Comparison of ENCODE assay signal across 18 mouse cellular contexts in genomic region chr2:113016236-113016635, GRCm38 (mm10).
DNase-seq lines count a peak whose midpoint lies in the region; ATAC-seq lines count a peak whose summit lies in the region.
"Had no signal": no experiment of that assay in that cellular context is flagged by ENCODE, and none has a peak within 500 bp of the region (broad histone marks: within the 10 kb centered on the region; RNA-seq: fewer than 3 reads in every experiment).

No protein-coding gene starts in this region.

- peak; percentile 81 for ATAC-seq in cerebellum, adult (ENCODE audit: insufficient number of reproducible peaks, low FRiP score, low TSS enrichment)
- ATAC-seq in heart, embryonic 11.5 days (replicated peaks; ENCODE audit: insufficient number of reproducible peaks, low FRiP score, low TSS enrichment), result no peak
- ATAC-seq: intestine, postnatal 0 days; liver, postnatal 0 days had no signal

- no peak overlapping the region for H3K4me3 ChIP-seq in heart, embryonic 11.5 days (ENCODE audit: low read depth, low read length)
- H3K4me3 ChIP-seq: embryonic facial prominence, embryonic 15.5 days; hindbrain, embryonic 10.5 days; layer of hippocampus, adult 2 months; limb, embryonic 10.5 days; myocyte had no signal

- H3K4me2 ChIP-seq in heart, embryonic 11.5 days, result no peak overlapping the region
- H3K4me2 ChIP-seq: embryonic facial prominence, embryonic 15.5 days had no signal

- WGBS in heart, embryonic 11.5 days (ENCODE audit: insufficient replicate concordance), result 81% methylated on average over 2 of the region's 2 CpGs

- no peak overlapping the region for H3K9ac ChIP-seq in heart, embryonic 11.5 days (ENCODE audit: low read depth, low read length)
- H3K9ac ChIP-seq: embryonic facial prominence, embryonic 15.5 days; liver, postnatal 0 days had no signal

- no peaks in the 10 kb centered on the region for H3K36me3 ChIP-seq in heart, embryonic 11.5 days (ENCODE audit: control insufficient read depth, insufficient read depth, low read length)
- H3K36me3 ChIP-seq: embryonic facial prominence, embryonic 15.5 days; hindbrain, embryonic 10.5 days; limb, embryonic 10.5 days had no signal

- no peaks in the 10 kb centered on the region for H3K4me1 ChIP-seq in heart, embryonic 11.5 days (ENCODE audit: control insufficient read depth, insufficient read depth, low read length)
- H3K4me1 ChIP-seq: embryonic facial prominence, embryonic 15.5 days; hindbrain, embryonic 10.5 days; limb, embryonic 10.5 days had no signal

- peak; percentile 26 to 56 for DNase-seq in layer of hippocampus, postnatal 14 days (ENCODE audit: low spot score in 2 of 2)
- DNase-seq in layer of hippocampus, adult 11-12 months (ENCODE audit: low spot score), result no peak
- peak; percentile 68 for DNase-seq in brain, adult 2 months (ENCODE audit: low read depth, low spot score)
- DNase-seq in cerebellum, adult 9-11 months, result peak; percentile 51
- DNase-seq in spleen, postnatal 14 days (ENCODE audit: low spot score in 2 of 2), result no peak
- DNase-seq: adrenal gland, adult 2 months; gastrocnemius, postnatal 14 days; liver, postnatal 0 days; thymus, postnatal 25 days had no signal

- H3K27me3 ChIP-seq in heart, embryonic 11.5 days (ENCODE audit: control insufficient read depth, insufficient read depth, low read length), result no peaks in the 10 kb centered on the region
- H3K27me3 ChIP-seq: embryonic facial prominence, embryonic 15.5 days had no signal

- no peak overlapping the region for H3K27ac ChIP-seq in heart, embryonic 11.5 days (ENCODE audit: low read depth, low read length)
- H3K27ac ChIP-seq: embryonic facial prominence, embryonic 15.5 days; hindbrain, embryonic 10.5 days; kidney, postnatal 0 days; layer of hippocampus, adult 2 months; limb, embryonic 10.5 days had no signal

- H3K9me3 ChIP-seq in heart, embryonic 11.5 days (replicated peaks; ENCODE audit: control insufficient read depth, low read length), result no peaks in the 10 kb centered on the region
- H3K9me3 ChIP-seq: embryonic facial prominence, embryonic 15.5 days; hindbrain, embryonic 10.5 days; limb, embryonic 10.5 days had no signal

Comparison
In these comparisons a context has a peak if more than half of its experiments do, and no peak if none do; other contexts are left out.
1. DNase-seq: peak in layer of hippocampus, postnatal 14 days (2 of 2), brain, adult 2 months (single experiment) and cerebellum, adult 9-11 months (single experiment); none in layer of hippocampus, adult 11-12 months (single experiment) and spleen, postnatal 14 days (0 of 2).